Mouse (Mus musculus) MEL (cell line): ENCODE measurements around the gene Ntng1. TPM values are rescaled to one million over a fixed set of nuclear protein-coding genes. Genes with fewer than 3 reads are reported as not detected.

Source experiments
- DNase-seq: peaks from one replicate; pipeline ENCODE4 v3.0.0; 2011; ENCODE audit warnings: low read depth, low spot score
- H3K27ac ChIP-seq: 2 replicates; pipeline ENCODE4 v1.5.1; 2012; ENCODE audit warnings: low read depth, mild to moderate bottlenecking, control low read depth, low read length, moderate library complexity; ENCODE audit not compliant: control insufficient read depth
- H3K27me3 ChIP-seq, 2 experiments: fragments of 150-350 bp in 1 of 2; sonication (generic) in 1 of 2; 2 replicates each; pipeline ENCODE4 v1.6.1; 2012; ENCODE audit warnings: low read length in 2 of 2, mild to moderate bottlenecking in 2 of 2, improper control_type of control experiment in 1 of 2, moderate library complexity in 1 of 2; ENCODE audit not compliant: insufficient read depth in 2 of 2, control insufficient read depth in 1 of 2
- H3K36me3 ChIP-seq, 2 experiments: 2 replicates each; pipeline ENCODE4 v1.6.1; 2012 to 2014; ENCODE audit warnings: low read length in 2 of 2, improper control_type of control experiment in 1 of 2, inconsistent platforms in 1 of 2, mild to moderate bottlenecking in 1 of 2; ENCODE audit not compliant: insufficient read depth in 2 of 2, control insufficient read depth in 1 of 2
- H3K4me1 ChIP-seq, 2 experiments: fragments of 150-350 bp in 1 of 2; sonication (generic) in 1 of 2; 2 replicates each; pipeline ENCODE4 v1.6.1; 2012; ENCODE audit warnings: low read length in 2 of 2, improper control_type of control experiment in 1 of 2, mild to moderate bottlenecking in 1 of 2; ENCODE audit not compliant: insufficient read depth in 2 of 2, control insufficient read depth in 1 of 2
- H3K4me3 ChIP-seq, 2 experiments: fragments of 150-350 bp in 1 of 2; sonication (generic) in 1 of 2; 2 replicates each; pipeline ENCODE4 v1.5.1; 2012; ENCODE audit warnings: low read depth in 2 of 2, low read length in 2 of 2, mild to moderate bottlenecking in 2 of 2, moderate library complexity in 2 of 2, control low read depth in 1 of 2, improper control_type of control experiment in 1 of 2; ENCODE audit not compliant: control insufficient read depth in 1 of 2, insufficient read depth in 1 of 2
- H3K79me2 ChIP-seq: 2 replicates; pipeline ENCODE4 v1.6.1; 2012; ENCODE audit warnings: mild to moderate bottlenecking, low read length, moderate library complexity; ENCODE audit not compliant: control insufficient read depth, poor library complexity, insufficient read depth
- H3K9ac ChIP-seq: 2 replicates; pipeline ENCODE4 v1.6.1; 2012; ENCODE audit warnings: low read depth, mild to moderate bottlenecking, control low read depth, low read length, moderate library complexity; ENCODE audit not compliant: control insufficient read depth, poor library complexity, severe bottlenecking
- H3K9me3 ChIP-seq: fragments of 150-350 bp; sonication (generic); replicated peaks from 2 replicates; pipeline ENCODE4 v1.6.1; 2012; ENCODE audit warnings: mild to moderate bottlenecking, low read length, improper control_type of control experiment, moderate library complexity; ENCODE audit not compliant: insufficient read depth
- BHLHE40 ChIP-seq: IDR thresholded peaks from 2 replicates; pipeline ENCODE4 v1.6.1; 2012; ENCODE audit warnings: low read depth, mild to moderate bottlenecking, inconsistent platforms, low read length, improper control_type of control experiment, borderline replicate concordance
- CHD1 ChIP-seq: IDR thresholded peaks from 2 replicates; pipeline ENCODE4 v1.6.1; 2012; ENCODE audit warnings: low read depth, mild to moderate bottlenecking, inconsistent platforms, low read length, improper control_type of control experiment
- CHD2 ChIP-seq: IDR thresholded peaks from 2 replicates; pipeline ENCODE4 v1.6.1; 2011; ENCODE audit warnings: low read length, improper control_type of control experiment
- ELF1 ChIP-seq: IDR thresholded peaks from 2 replicates; pipeline ENCODE4 v1.6.1; 2014; ENCODE audit warnings: low read depth, mild to moderate bottlenecking, inconsistent platforms, low read length, improper control_type of control experiment, moderate library complexity
- EP300 ChIP-seq, 2 experiments: IDR thresholded peaks; 2 replicates each; pipeline ENCODE4 v1.6.1; 2011; ENCODE audit warnings: improper control_type of control experiment in 2 of 2, low read length in 2 of 2, low read depth in 1 of 2, mild to moderate bottlenecking in 1 of 2
- HCFC1 ChIP-seq: IDR thresholded peaks from 2 replicates; pipeline ENCODE4 v1.6.1; 2012; ENCODE audit warnings: low read depth, mild to moderate bottlenecking, inconsistent platforms, low read length, improper control_type of control experiment, moderate library complexity
- JUND ChIP-seq: IDR thresholded peaks from 2 replicates; pipeline ENCODE4 v1.6.1; 2011; ENCODE audit warnings: low read depth, mild to moderate bottlenecking, improper control_type of control experiment, low read length
- MAZ ChIP-seq: IDR thresholded peaks from 2 replicates; pipeline ENCODE4 v1.6.1; 2012; ENCODE audit warnings: low read depth, mild to moderate bottlenecking, inconsistent platforms, low read length, improper control_type of control experiment
- MXI1 ChIP-seq: IDR thresholded peaks from 2 replicates; pipeline ENCODE4 v1.6.1; 2011; ENCODE audit warnings: mild to moderate bottlenecking, low read depth, low read length, improper control_type of control experiment
- MYC ChIP-seq: IDR thresholded peaks from 2 replicates; pipeline ENCODE4 v1.6.1; 2011; ENCODE audit warnings: low read depth, mild to moderate bottlenecking, low read length, improper control_type of control experiment, moderate library complexity
- NELFE ChIP-seq: IDR thresholded peaks from 2 replicates; pipeline ENCODE4 v1.6.1; 2011; ENCODE audit warnings: low read depth, low read length, improper control_type of control experiment
- NRF1 ChIP-seq: IDR thresholded peaks from 2 replicates; pipeline ENCODE4 v1.6.1; 2014; ENCODE audit warnings: low read depth, mild to moderate bottlenecking, inconsistent platforms, low read length, improper control_type of control experiment, moderate library complexity; ENCODE audit not compliant: poor library complexity, insufficient read depth, severe bottlenecking
- POLR2A ChIP-seq, 2 experiments: IDR thresholded peaks; 2 replicates each; pipeline ENCODE4 v1.6.1; 2011 to 2012; ENCODE audit warnings: low read length in 2 of 2, mild to moderate bottlenecking in 2 of 2, control low read depth in 1 of 2, improper control_type of control experiment in 1 of 2, low read depth in 1 of 2, moderate library complexity in 1 of 2; ENCODE audit not compliant: control insufficient read depth in 1 of 2, insufficient read depth in 1 of 2, poor library complexity in 1 of 2
- POLR2AphosphoS2 ChIP-seq: IDR thresholded peaks from 2 replicates; pipeline ENCODE4 v1.6.1; 2011; ENCODE audit warnings: low read length, improper control_type of control experiment
- POLR2AphosphoS5 ChIP-seq: IDR thresholded peaks from 2 replicates; pipeline ENCODE4 v1.6.1; 2012; ENCODE audit warnings: low read depth, borderline replicate concordance, mild to moderate bottlenecking, inconsistent platforms, low read length, moderate library complexity, mixed read lengths
- SIN3A ChIP-seq: IDR thresholded peaks from 2 replicates; pipeline ENCODE4 v1.6.1; 2012; ENCODE audit warnings: low read length, improper control_type of control experiment, inconsistent platforms
- TBP ChIP-seq: IDR thresholded peaks from 2 replicates; pipeline ENCODE4 v1.8.0; 2011; ENCODE audit warnings: low read depth, low read length, improper control_type of control experiment
- TCF12 ChIP-seq: IDR thresholded peaks from 2 replicates; pipeline ENCODE4 v1.6.1; 2014; ENCODE audit warnings: low read depth, mild to moderate bottlenecking, inconsistent platforms, low read length, improper control_type of control experiment, moderate library complexity
- UBTF ChIP-seq: IDR thresholded peaks from 2 replicates; pipeline ENCODE4 v1.6.1; 2012; ENCODE audit warnings: low read depth, mild to moderate bottlenecking, inconsistent platforms, low read length, improper control_type of control experiment, moderate library complexity, borderline replicate concordance; ENCODE audit not compliant: insufficient read depth
- ZC3H11A ChIP-seq: IDR thresholded peaks from 2 replicates; pipeline ENCODE4 v1.6.1; 2012; ENCODE audit warnings: low read depth, mild to moderate bottlenecking, inconsistent platforms, low read length, improper control_type of control experiment
- ZKSCAN1 ChIP-seq: IDR thresholded peaks from 2 replicates; pipeline ENCODE4 v1.6.1; 2012; ENCODE audit warnings: low read depth, mild to moderate bottlenecking, inconsistent platforms, low read length, improper control_type of control experiment, moderate library complexity
- ZNF384 ChIP-seq: IDR thresholded peaks from 2 replicates; pipeline ENCODE4 v1.6.1; 2012; ENCODE audit warnings: low read depth, mild to moderate bottlenecking, inconsistent platforms, low read length, improper control_type of control experiment
- polyA plus RNA-seq, 2 experiments: library from polyadenylated mRNA; stranded (reverse) in 1 of 2; unstranded in 1 of 2; fragments of >175 nt in 1 of 2; fragments of >200 nt in 1 of 2; gene quantifications; 2 replicates each; pipeline versions ENCODE4 v1.2.1 to v1.2.4; 2012; ENCODE audit warnings: low replicate concordance in 2 of 2, low read depth in 1 of 2; ENCODE audit not compliant: insufficient read length in 2 of 2, insufficient read depth in 1 of 2, missing spikeins in 1 of 2
- total RNA-seq: library from RNA; depleted of rRNA; stranded (reverse); fragments of 300-350 nt; gene quantifications from 2 replicates; pipeline ENCODE4 v1.2.3, GENCODE M21; 2012

Ntng1 gene
- total and polyA plus RNA-seq, 3 experiments = not detected

GRCm38 (mm10) chr3:110085336-110085735, 58.5 kb downstream of the Ntng1 start:
- Histone ChIP-seq H3K9me3 (no peaks in the 10 kb centered on the region), H3K36me3 (no peaks in the 10 kb centered on the region), H3K79me2 (no peaks in the 10 kb centered on the region), H3K4me1 (no peaks in the 10 kb centered on the region), H3K27ac (no peak overlapping the region), H3K9ac (no peak overlapping the region), H3K4me3 (no peak overlapping the region), H3K27me3 (no peaks in the 10 kb centered on the region)
- DNase-seq = no peak
- TF ChIP-seq SIN3A (no peak), POLR2A (IDR thresholded peaks at IDR 0.05; ENCODE audit: control insufficient read depth in 1 of 2, insufficient read depth in 1 of 2, low read depth in 1 of 2, low read length in 2 of 2, poor library complexity in 1 of 2) (no peak), ZNF384 (no peak), NRF1 (no peak)

GRCm38 (mm10) chr3:110064709-110065256, 79.0 kb downstream of the Ntng1 start:
- no peak overlapping the region for H3K27ac ChIP-seq
- no peak for TF ChIP-seq CHD2
- TF ChIP-seq BHLHE40 = no peak
- no peak for TF ChIP-seq CHD1
- no peak for TF ChIP-seq ZKSCAN1
- no peak for TF ChIP-seq ELF1
- TF ChIP-seq TCF12 = no peak
- TF ChIP-seq UBTF = no peak
- no peak for TF ChIP-seq MAZ
- TF ChIP-seq TBP = no peak
- no peak for TF ChIP-seq POLR2AphosphoS2
- TF ChIP-seq EP300 (IDR thresholded peaks at IDR 0.05; ENCODE audit: low read depth in 1 of 2, low read length in 2 of 2) = no peak
- no peak for TF ChIP-seq SIN3A
- no peak overlapping the region for H3K9ac ChIP-seq
- no peaks in the 10 kb centered on the region for H3K36me3 ChIP-seq
- H3K9me3 ChIP-seq = no peaks in the 10 kb centered on the region
- no peak overlapping the region for H3K4me3 ChIP-seq
- DNase-seq = no peak
- no peaks in the 10 kb centered on the region for H3K27me3 ChIP-seq
- no peaks in the 10 kb centered on the region for H3K4me1 ChIP-seq
- H3K79me2 ChIP-seq = no peaks in the 10 kb centered on the region

- no peaks in the 10 kb centered on the region for H3K27me3 ChIP-seq
- no peak overlapping the region for H3K4me3 ChIP-seq
- no peaks in the 10 kb centered on the region for H3K36me3 ChIP-seq
- no peaks in the 10 kb centered on the region for H3K79me2 ChIP-seq
- H3K4me1 ChIP-seq = no peaks in the 10 kb centered on the region
- no peak overlapping the region for H3K27ac ChIP-seq
- H3K9me3 ChIP-seq = no peaks in the 10 kb centered on the region
- TF ChIP-seq ZNF384 (no peak), TCF12 (no peak), ZC3H11A (no peak), HCFC1 (no peak), MYC (no peak), ELF1 (no peak), BHLHE40 (no peak), MXI1 (no peak), UBTF (no peak), JUND (no peak), CHD2 (no peak), NELFE (no peak), POLR2AphosphoS5 (no peak), MAZ (no peak)
- no peak for DNase-seq
- no peak overlapping the region for H3K9ac ChIP-seq
Measured at GRCm38 (mm10) chr3:110055915-110056314, 87.9 kb downstream of the Ntng1 start.
